Mouse (Mus musculus) cortical plate, adult 2 months (tissue): ENCODE data around the gene Heg1.

Source experiments
- CTCF ChIP-seq: fragments of 200-500 bp; IDR thresholded peaks from 2 replicates; pipeline ENCODE4 v1.5.1; 2011; ENCODE audit warnings: mild to moderate bottlenecking, control low read depth, low read length; ENCODE audit not compliant: insufficient read depth; ENCODE audit errors: extremely low read depth
- POLR2A ChIP-seq: fragments of 200-500 bp; IDR thresholded peaks from 2 replicates; pipeline ENCODE4 v1.6.1; 2011; ENCODE audit warnings: mild to moderate bottlenecking, low read length, control low read depth; ENCODE audit not compliant: insufficient read depth; ENCODE audit errors: extremely low read depth

- TF ChIP-seq CTCF (no peak), POLR2A (no peak)
Observed at GRCm38 (mm10) chr16:33657191-33657590, 27.0 kb upstream of the Heg1 start.
